Mouse (Mus musculus) kidney, adult 10 weeks (tissue): ENCODE results near the gene Cpne8. TPM values are rescaled to one million over a fixed set of nuclear protein-coding genes. Genes with fewer than 3 reads are reported as not detected.

Experiments
- polyA plus RNA-seq: library from polyadenylated mRNA; stranded (reverse); fragments of 350-450 nt; fragmentation: Illumina TruSeq; extraction: RNeasy Lipid Tissue Mini Kit (QIAGEN cat#74804); gene quantifications from one replicate; pipeline ENCODE4 v1.2.3, GENCODE M21; 2014; ENCODE audit warnings: low read depth, low replicate concordance

Gene Cpne8
- polyA plus RNA-seq, result 11.4 TPM

DNA sequence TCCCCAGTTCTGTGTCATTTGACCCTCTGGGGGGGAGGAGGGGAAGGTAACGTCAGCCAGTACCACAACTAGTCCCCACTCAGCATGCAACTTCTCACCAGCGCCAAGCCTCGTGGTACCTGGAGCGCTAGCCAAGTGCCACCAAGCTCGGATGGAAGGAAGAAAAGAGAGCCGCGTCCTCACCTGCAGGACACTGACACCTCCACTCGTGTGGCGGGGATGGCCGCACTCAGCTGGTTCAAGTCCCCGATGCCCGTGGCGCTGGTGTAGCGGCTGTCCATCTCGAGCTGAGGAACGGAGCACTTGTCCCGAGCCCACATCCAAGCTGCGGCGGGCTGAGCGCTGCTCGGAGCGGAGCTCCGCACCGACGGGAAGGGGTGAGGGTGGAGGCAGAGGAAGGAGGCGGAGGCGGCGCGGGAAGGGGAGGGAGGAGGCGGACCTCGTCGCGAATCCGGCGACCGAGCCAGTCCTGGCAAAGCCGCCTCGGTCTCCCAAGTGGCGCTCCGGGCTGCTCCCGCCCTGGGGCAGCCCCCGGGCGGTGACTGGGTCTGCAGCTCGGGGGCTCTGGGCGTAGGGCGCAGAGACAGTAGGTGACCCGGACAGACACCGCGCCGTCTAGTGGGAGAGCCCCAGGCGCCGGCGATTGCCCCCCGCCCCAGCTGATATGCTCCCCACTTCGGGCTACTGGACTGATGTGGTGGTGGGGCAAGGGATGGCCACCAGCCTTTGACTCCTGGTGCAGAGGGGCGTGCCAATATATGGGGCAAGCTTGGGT, at the start of gene Cpne8:
Gene Cpne8 (minus strand): TSS at position 448 of the 775 bp plus-strand sequence.

